Mouse (Mus musculus) cerebellum, adult 2 months (tissue): Measurements from ENCODE around the gene Gng11.

Experiments
- CTCF ChIP-seq: fragments of 200-500 bp; IDR thresholded peaks from 2 replicates; pipeline ENCODE4 v1.5.1; 2011; ENCODE audit warnings: low read depth, mild to moderate bottlenecking, control low read depth, low read length, moderate library complexity, borderline replicate concordance; ENCODE audit not compliant: insufficient read depth
- POLR2A ChIP-seq: fragments of 200-500 bp; IDR thresholded peaks from 2 replicates; pipeline ENCODE4 v1.6.1; 2011; ENCODE audit warnings: low read length, control low read depth, borderline replicate concordance; ENCODE audit not compliant: insufficient read depth

GRCm38 (mm10) chr6:4054387-4054786 lies 50.7 kb downstream of the Gng11 start:
- TF ChIP-seq CTCF (no peak), POLR2A (no peak)
